Mouse (Mus musculus) kidney, embryonic 15.5 days (tissue): ENCODE results near the gene Cpa4. TPM values are rescaled to one million over a fixed set of nuclear protein-coding genes. Genes with fewer than 3 reads are reported as not detected.

Experiments
- ATAC-seq: fragments of 200-750 bp; cut with Nextera tagmentation; replicated peaks from 2 replicates; pipeline ENCODE4 v1.8.0; 2017; ENCODE audit warnings: moderate TSS enrichment; ENCODE audit not compliant: low FRiP score
- H3K27ac ChIP-seq: fragments of 300-500 bp; sonication (generic); 2 replicates; pipeline ENCODE4 v1.5.1; 2015; ENCODE audit warnings: mild to moderate bottlenecking, inconsistent platforms
- H3K27me3 ChIP-seq: fragments of 300-500 bp; sonication (generic); 2 replicates; pipeline ENCODE4 v1.6.1; 2015; ENCODE audit warnings: inconsistent platforms
- H3K36me3 ChIP-seq: fragments of 300-500 bp; sonication (generic); 2 replicates; pipeline ENCODE4 v1.6.1; 2015; ENCODE audit warnings: inconsistent platforms
- H3K4me1 ChIP-seq: fragments of 300-500 bp; sonication (generic); 2 replicates; pipeline ENCODE4 v1.6.1; 2015; ENCODE audit warnings: inconsistent platforms
- H3K4me2 ChIP-seq: fragments of 300-500 bp; sonication (generic); 2 replicates; pipeline ENCODE4 v1.6.1; 2015; ENCODE audit warnings: moderate library complexity, mild to moderate bottlenecking, inconsistent platforms
- H3K4me3 ChIP-seq: fragments of 300-500 bp; sonication (generic); replicated peaks from 2 replicates; pipeline ENCODE4 v1.5.1; 2015; ENCODE audit warnings: mild to moderate bottlenecking, inconsistent platforms
- H3K9ac ChIP-seq: fragments of 300-500 bp; sonication (generic); 2 replicates; pipeline ENCODE4 v1.6.1; 2015; ENCODE audit warnings: mild to moderate bottlenecking, inconsistent platforms
- H3K9me3 ChIP-seq: fragments of 300-500 bp; sonication (generic); replicated peaks from 2 replicates; pipeline ENCODE4 v1.6.1; 2016; ENCODE audit warnings: inconsistent platforms
- WGBS: fragments of 180-500 bp; shearing (Covaris S2); methylation state at CpG from one replicate; pipeline ENCODE4 v1.1.7; 2015; ENCODE audit warnings: mixed read lengths; 5-methylcytosine and 5-hydroxymethylcytosine counted together
- polyA plus RNA-seq: library from polyadenylated mRNA; unstranded; fragments of >200 nt; fragmentation: Nextera tagmentation; extraction: Ambion mirVana; gene quantifications from 2 replicates; pipeline ENCODE4 v1.2.1, GENCODE M21; 2015

Gene Cpa4
- 0.18 and 0.37 TPM in 2 replicates for polyA plus RNA-seq

DNA sequence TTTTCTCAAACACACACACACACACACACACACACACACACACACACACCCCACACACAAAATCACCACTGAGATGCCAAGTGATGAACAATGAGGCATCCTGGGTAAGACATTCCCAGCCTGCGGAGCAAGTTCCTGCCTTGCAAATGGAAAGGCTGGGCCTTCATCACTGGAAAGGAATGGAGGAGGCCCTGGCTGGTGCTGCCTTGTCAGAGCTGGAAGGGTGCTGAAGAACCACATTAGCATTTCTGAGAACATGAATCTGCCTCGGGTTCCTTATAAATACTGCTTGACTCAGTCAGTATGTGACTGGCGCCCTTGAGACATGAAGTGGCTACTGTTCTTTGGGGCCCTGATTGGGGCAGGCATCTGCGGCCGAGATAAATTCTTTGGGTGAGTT is at the start of gene Cpa4:
Gene Cpa4 (plus strand): TSS at position 301 of the 400 bp plus-strand sequence.
- Histone ChIP-seq H3K4me1 (peaks cover 8% of the 10 kb centered on the region; the same call in 1 of the 2 replicates), H3K36me3 (no peaks in the 10 kb centered on the region), H3K9me3 (no peaks in the 10 kb centered on the region), H3K4me3 (no peak within 1 kb of the TSS), H3K27me3 (no peaks in the 10 kb centered on the region), H3K9ac (no peak within 1 kb of the TSS), H3K4me2 (no peak within 1 kb of the TSS), H3K27ac (no peak within 1 kb of the TSS)
- ATAC-seq = no peak
- WGBS = 68% methylated on average over 5 of the region's 5 CpGs

DNA sequence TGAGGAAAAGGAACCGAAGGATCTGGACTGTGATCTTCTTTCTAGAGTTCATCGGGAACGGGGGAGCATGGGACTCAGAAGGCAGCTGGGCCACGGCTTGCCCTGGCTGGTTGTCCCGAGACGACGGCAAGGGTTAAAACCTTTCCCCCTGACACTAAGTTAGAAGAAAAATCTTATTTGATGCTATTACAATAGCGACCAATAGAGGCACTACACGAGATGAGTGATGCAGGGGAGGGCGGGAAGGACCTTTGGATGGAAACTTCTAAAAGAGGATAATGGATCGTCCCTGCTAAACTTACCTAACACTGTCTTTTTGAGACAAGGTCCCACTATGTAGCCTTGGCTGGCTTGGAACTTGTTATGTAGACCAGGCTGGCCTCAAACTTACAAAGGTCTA is 47.8 kb upstream of the Cpa4 start:
- Histone ChIP-seq H3K4me3 (no peak overlapping the region), H3K4me2 (no peak overlapping the region), H3K9ac (no peak overlapping the region), H3K27ac (no peak overlapping the region), H3K36me3 (no peaks in the 10 kb centered on the region), H3K27me3 (no peaks in the 10 kb centered on the region), H3K4me1 (peaks cover 10% of the 10 kb centered on the region), H3K9me3 (no peaks in the 10 kb centered on the region)
- ATAC-seq = no peak
- 71% methylated on average over 11 of the region's 11 CpGs for WGBS

DNA sequence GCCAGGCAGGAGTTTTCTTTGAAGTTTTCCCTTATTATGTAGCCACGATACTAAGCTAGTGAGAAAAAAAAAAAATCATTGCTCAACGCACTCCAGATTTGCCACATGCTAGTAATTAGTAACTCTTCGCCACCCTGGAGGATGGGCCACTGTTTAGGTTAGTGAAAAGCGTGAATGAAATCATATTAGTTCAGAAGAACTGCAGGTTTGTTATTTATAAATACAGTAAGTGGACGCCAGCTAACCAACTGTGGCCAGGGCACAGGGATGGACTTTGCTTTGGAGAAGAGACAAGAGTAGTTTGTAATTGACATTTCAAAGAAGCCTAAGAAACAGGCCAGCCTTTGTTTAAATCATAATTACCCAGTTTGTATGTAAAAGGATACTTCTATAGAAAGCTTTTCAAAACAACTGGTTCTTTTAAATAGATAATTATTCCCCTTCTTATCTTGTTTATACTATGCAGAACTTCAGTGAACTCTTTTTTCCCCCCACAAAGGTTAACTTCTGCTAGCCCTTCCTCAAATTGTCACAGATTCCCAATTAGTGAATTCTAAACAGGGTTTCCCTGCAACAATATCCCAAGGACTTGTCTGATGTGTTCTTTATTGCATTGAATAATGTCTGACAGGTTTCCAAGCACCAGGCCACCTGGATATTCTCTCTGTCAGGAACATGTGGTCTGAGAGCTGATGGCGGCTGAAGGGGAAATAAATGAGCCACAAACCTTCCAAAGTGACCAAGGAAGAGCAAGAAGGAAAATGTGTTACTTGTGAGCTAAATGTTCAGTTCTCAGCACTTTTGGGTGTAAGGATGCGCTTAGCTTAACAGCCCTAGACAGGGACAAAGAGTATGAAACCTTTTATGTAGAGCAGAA is 42.5 kb upstream of the Cpa4 start:
- Histone ChIP-seq H3K4me3 (no peak overlapping the region), H3K4me1 (peaks cover 53% of the 10 kb centered on the region), H3K27ac (peak overlapping the region; percentile 94), H3K4me2 (peak overlapping the region; percentile 42; the same call in 1 of the 2 replicates), H3K9ac (no peak overlapping the region), H3K9me3 (no peaks in the 10 kb centered on the region), H3K36me3 (no peaks in the 10 kb centered on the region), H3K27me3 (no peaks in the 10 kb centered on the region)
- WGBS = 43% methylated on average over 7 of the region's 7 CpGs
- ATAC-seq = no peak

DNA sequence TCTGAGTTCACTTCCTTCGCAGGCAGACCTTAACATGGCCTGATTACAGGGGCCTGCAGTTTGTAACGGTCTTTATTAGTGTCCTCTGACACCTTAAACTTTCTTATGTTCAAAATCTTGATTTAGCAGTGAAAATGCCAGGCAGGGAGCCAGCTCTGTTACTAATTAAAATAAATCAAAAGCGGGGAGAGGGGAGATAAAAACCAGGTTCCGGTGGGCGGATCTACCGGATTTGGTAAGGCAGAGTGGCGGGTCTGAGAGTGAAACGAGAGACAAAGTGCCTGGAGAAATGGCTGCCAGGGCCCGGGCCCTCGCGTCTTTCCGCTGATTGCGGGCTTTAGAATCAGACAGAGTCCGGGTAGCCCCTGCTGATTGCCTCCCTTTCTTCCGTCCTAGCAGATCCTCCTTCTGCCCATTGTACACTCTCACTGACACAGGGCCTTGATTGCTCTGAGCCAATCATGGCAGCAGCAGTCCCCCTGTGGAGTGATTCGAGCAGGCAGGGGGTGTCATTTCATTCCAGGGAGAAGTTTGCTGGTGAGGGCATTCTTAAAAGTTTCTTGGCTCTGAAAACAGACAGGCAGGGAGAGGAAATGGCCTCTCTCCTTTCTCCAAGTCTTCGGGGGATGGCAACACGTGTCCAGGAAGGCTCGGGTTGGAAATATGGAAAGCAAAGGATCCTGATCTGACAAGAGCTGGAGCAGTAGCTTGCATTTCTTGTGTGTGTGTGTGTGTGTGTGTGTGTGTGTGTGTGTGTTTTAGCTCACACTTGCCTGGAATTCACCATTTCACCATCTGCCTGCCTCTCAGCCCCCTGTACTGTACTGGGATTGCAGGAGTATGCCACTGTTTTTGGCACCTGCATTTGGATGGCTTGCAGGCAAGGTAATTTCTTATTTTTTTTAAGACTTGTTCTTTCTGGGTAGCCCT is 41.3 kb upstream of the Cpa4 start:
- Histone ChIP-seq H3K9ac (0 out of 2 replicates have a peak overlapping the region, but pooled peaks have one; percentile 2), H3K36me3 (no peaks in the 10 kb centered on the region), H3K27me3 (no peaks in the 10 kb centered on the region), H3K4me3 (0 out of 2 replicates have a peak overlapping the region, but pooled peaks have one; percentile 2), H3K4me1 (peaks cover 53% of the 10 kb centered on the region), H3K27ac (peak overlapping the region; percentile 94), H3K9me3 (no peaks in the 10 kb centered on the region), H3K4me2 (peak overlapping the region; percentile 42)
- 8% methylated on average over 19 of the region's 19 CpGs for WGBS
- ATAC-seq = peak; percentile 44

DNA sequence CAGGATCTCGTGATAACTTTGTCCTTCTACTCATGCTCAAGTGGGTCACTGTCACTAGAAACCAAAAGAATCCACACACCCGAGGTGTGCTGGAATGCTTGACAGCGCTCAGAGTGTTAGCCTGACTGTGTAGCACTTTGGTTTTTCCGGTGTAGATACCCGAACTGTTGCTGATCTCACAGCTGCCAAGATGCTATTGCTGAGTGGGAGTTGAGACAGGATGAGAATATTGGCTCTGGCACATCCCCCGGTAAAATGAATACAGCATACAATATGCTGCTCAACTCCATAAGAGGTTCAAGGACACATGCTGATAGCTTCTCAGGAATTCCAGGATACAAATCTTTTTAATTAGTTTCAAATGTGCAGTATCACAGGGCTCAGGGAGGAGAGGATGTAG is 39.4 kb upstream of the Cpa4 start:
- H3K36me3 ChIP-seq = no peaks in the 10 kb centered on the region
- WGBS = 21% methylated on average over 6 of the region's 6 CpGs
- H3K4me2 ChIP-seq = no peak overlapping the region
- no peaks in the 10 kb centered on the region for H3K9me3 ChIP-seq
- H3K9ac ChIP-seq = no peak overlapping the region
- H3K27ac ChIP-seq = peak overlapping the region; percentile 85
- H3K4me1 ChIP-seq = peaks cover 53% of the 10 kb centered on the region
- peak; percentile 34 for ATAC-seq
- no peak overlapping the region for H3K4me3 ChIP-seq
- H3K27me3 ChIP-seq = no peaks in the 10 kb centered on the region

DNA sequence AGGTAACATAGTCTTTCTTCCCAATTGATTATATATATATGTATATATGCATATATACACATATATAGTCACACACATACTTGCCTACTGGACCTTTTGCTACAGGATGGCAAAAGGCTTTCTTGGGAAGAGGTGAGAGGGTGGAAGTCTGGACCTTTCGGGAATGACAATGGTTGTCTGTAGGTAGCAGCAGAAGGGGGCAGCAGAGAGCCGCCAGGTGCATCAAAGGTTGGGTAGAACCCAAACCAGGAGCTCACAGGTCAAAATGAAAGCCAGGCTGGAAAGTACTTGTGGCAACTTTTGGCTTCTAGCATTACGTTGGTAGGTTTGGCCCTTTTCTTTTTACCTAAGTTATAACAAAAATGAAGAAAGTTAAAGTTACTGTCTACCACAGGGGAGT is 32.8 kb upstream of the Cpa4 start:
- Histone ChIP-seq H3K4me2 (no peak overlapping the region), H3K4me3 (no peak overlapping the region), H3K27me3 (no peaks in the 10 kb centered on the region), H3K4me1 (peaks cover 12% of the 10 kb centered on the region), H3K9ac (no peak overlapping the region), H3K9me3 (no peaks in the 10 kb centered on the region), H3K36me3 (no peaks in the 10 kb centered on the region), H3K27ac (no peak overlapping the region)
- 63% methylated on average over 3 of the region's 3 CpGs for WGBS
- no peak for ATAC-seq

DNA sequence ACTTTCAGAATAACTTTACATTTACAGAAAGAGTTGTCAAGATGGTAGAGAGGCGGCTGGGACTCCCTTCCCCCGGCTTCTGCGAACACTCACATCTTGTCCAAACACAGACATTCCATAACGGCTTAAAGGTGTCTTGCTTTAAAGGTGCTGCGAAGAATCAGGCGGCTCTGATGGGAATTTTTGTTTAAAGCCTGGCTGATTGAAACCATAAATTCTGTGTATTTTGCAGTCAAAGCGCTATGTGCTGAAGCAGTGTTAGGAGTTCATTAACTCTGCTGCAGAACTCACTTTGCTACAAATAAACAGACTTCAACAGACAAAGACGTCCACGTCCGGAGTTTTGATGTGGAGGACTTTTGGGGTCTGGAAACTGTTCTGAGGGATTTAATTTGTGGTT is 29.9 kb upstream of the Cpa4 start:
- Histone ChIP-seq H3K36me3 (no peaks in the 10 kb centered on the region), H3K4me3 (no peak overlapping the region), H3K4me1 (peaks cover 32% of the 10 kb centered on the region), H3K9ac (no peak overlapping the region), H3K27ac (peak overlapping the region; percentile 49), H3K27me3 (no peaks in the 10 kb centered on the region), H3K9me3 (no peaks in the 10 kb centered on the region), H3K4me2 (no peak overlapping the region)
- no peak for ATAC-seq
- WGBS = 54% methylated on average over 10 of the region's 10 CpGs

DNA sequence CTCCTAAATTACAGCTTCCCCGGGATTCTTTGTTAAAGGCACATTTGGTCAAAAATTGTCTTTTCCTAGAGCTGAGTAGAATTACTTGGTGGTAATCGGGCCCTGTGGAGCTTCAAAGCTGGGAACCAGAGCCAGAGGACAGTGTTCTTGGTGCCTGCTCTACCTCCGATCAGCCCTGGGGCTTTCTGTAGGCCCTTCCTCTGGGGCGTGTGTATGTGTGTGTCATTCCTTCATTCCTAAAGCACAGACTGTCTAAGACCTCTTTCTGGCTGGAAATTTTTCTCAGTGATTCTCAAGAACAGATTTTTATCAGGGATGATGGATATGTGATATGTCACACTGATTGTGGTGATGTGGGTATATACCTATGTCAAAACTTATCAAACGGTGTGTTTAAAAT is 29.4 kb upstream of the Cpa4 start:
- peak overlapping the region; percentile 49 for H3K27ac ChIP-seq
- peaks cover 37% of the 10 kb centered on the region for H3K4me1 ChIP-seq
- H3K9me3 ChIP-seq = no peaks in the 10 kb centered on the region
- no peak overlapping the region for H3K4me3 ChIP-seq
- no peak overlapping the region for H3K9ac ChIP-seq
- H3K36me3 ChIP-seq = no peaks in the 10 kb centered on the region
- H3K4me2 ChIP-seq = no peak overlapping the region
- 70% methylated on average over 5 of the region's 5 CpGs for WGBS
- no peak for ATAC-seq
- H3K27me3 ChIP-seq = no peaks in the 10 kb centered on the region

DNA sequence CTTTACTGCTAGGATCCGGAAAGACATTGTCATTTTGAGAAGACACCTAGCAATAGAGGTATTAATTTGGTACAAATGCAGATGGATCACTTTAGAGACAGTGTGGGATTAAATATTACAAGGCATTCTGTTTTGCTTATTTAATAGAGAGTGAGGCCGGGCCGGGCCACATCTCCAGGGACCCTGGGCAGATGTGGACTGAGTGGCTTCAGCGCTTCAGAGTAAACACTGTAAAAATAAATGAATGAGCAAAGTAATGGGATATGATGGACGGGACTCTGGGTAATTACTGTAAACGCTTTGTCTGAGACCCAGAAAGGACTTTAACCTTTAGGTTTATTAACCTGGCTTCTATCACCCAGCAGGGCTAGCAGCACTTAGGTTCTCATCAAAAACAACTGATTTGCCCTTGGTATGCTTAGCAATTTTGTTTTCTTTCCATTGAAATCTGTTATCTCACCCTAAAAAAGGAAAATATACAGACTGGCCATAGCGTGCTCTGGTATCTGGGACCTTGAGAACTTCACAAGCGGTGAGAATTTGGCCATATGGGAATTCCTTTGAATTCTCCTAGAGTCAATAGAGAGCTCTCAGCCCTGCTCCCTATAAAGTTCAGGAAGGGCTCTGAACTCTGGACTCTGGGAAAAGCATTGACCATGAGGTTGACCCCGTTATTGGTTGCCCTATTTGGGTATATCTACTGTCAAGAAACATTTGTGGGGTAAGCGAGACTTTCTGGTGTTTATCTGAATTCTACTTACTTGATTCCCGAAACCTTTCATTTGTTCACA is 27.0 kb upstream of the Cpa4 start, which contains the start of gene Cpa2:
Gene Cpa2 (plus strand): TSS at position 574 of the 791 bp plus-strand sequence.
- 53% methylated on average over 11 of the region's 11 CpGs for WGBS
- no peaks in the 10 kb centered on the region for H3K9me3 ChIP-seq
- no peak for ATAC-seq
- no peaks in the 10 kb centered on the region for H3K27me3 ChIP-seq
- H3K9ac ChIP-seq = no peak within 1 kb of the TSS
- no peak within 1 kb of the TSS for H3K4me3 ChIP-seq
- no peaks in the 10 kb centered on the region for H3K36me3 ChIP-seq
- H3K4me1 ChIP-seq = peaks cover 59% of the 10 kb centered on the region
- peak within 1 kb of the TSS; percentile 49 for H3K27ac ChIP-seq
- H3K4me2 ChIP-seq = no peak within 1 kb of the TSS

DNA sequence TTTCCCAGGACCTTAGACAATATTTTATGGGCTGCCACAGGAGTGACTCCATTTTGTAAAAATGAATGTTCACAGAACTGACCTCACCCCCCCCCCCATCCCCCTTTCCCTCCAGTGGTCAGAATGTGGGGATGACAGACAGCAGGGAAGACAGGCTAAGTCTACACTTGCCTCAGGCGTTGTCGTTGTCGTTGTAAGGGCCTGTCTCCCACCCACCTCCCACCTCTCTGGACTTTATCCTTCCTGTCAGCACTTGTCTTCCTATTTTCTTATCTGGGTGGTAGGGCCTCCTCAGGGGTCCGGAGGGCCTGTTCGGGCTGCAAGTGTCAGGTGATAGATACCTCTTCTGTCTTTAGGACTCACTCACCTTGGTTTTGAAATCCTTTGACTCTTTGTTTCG is 25.9 kb upstream of the Cpa4 start:
- 74% methylated on average over 6 of the region's 6 CpGs for WGBS
- peaks cover 68% of the 10 kb centered on the region for H3K4me1 ChIP-seq
- H3K36me3 ChIP-seq = no peaks in the 10 kb centered on the region
- H3K9me3 ChIP-seq = no peaks in the 10 kb centered on the region
- no peak overlapping the region for H3K9ac ChIP-seq
- H3K27ac ChIP-seq = peak overlapping the region; percentile 49; the same call in 1 of the 2 replicates
- no peak overlapping the region for H3K4me3 ChIP-seq
- no peak for ATAC-seq
- no peaks in the 10 kb centered on the region for H3K27me3 ChIP-seq
- no peak overlapping the region for H3K4me2 ChIP-seq

DNA sequence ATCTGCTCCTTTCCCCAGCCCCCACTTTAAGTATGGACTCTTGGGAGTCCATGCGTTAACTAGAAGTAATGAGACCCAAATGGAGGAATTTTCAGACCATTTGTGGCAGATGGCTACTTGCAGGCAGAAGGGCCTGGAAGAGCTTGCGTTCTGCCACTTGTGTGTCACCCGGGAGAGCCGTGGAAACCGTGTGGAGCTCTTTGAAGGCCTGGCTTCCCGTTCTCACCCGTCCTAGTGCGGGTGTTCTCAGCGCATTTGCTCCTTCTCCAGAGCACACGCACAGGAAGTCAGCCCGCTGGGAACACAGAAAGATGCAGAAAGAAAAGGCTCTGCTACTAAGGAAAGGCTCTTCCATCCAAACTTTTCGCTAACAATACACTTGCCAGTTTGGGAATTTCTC is 25.1 kb upstream of the Cpa4 start:
- no peak overlapping the region for H3K4me3 ChIP-seq
- H3K4me1 ChIP-seq = peaks cover 71% of the 10 kb centered on the region
- no peak overlapping the region for H3K4me2 ChIP-seq
- no peaks in the 10 kb centered on the region for H3K27me3 ChIP-seq
- WGBS = 30% methylated on average over 12 of the region's 12 CpGs
- no peak for ATAC-seq
- peak overlapping the region; percentile 94 for H3K27ac ChIP-seq
- H3K9me3 ChIP-seq = no peaks in the 10 kb centered on the region
- no peak overlapping the region for H3K9ac ChIP-seq
- no peaks in the 10 kb centered on the region for H3K36me3 ChIP-seq
